Mouse (Mus musculus) spleen, postnatal 10 days (tissue): Measurements from ENCODE around the gene Prcc.
A peak's percentile ranks its signal among the peaks of the same experiment; 100 is the strongest.
"Not testable (repeated sequence)": the region's sequence is repeated elsewhere in the genome, so short reads cannot be mapped to it uniquely, and the experiment has no call there.

Experiments
- DNase-seq, 2 experiments: peaks; one replicate each; pipeline ENCODE4 v3.0.0; 2021 to 2022; ENCODE audit warnings: low spot score in 2 of 2

Prcc gene

DNA sequence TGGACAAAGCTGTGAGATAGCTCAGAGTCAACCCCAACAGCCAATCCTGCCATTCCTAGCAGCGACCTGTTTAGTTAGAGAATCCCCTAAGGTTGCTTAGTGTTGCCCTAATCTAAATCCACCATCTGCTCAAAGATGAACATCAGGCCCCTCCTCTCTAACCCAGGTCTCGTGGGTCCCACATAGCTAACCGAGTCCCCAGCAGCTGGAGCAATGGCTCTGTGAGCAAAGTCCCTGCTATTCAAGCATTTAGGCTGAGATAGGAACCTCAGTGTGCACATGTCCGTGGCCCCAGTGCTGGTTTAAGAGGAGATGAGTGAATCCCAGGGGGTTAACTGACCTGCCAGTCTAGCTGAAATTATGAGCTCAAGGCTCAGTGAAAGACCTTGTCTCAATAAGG lies 39.2 kb downstream of the Prcc start:
- no peak for DNase-seq

GRCm38 (mm10) chr3:87844981-87845380 lies 40.4 kb downstream of the Prcc start:
- no peak for DNase-seq

GRCm38 (mm10) chr3:87840858-87841257 lies 44.5 kb downstream of the Prcc start:
- no peak for DNase-seq

GRCm38 (mm10) chr3:87838622-87839021 lies 46.8 kb downstream of the Prcc start:
- DNase-seq = peak; percentile 73 to 85

DNA sequence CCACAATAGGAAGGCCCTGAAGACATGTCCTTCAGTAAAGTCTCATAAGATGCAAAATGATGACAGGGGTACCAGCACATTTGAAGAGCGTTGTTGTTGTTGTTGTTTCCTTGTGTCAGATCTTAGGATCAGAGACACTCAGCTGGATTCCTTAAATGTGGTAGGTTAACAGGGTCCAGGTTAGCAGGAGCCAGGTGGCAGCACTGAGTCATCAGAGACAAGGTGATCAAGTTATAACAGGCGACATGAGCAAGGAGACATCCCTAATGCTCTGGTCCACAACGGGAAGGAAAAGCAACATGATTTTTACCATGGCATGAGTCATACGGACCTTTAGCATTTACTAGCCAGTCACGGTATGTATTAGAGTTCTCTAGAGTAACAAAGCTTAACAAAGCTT lies 51.9 kb downstream of the Prcc start:
- peak in 1 of 2 experiments; percentile 43 for DNase-seq

- DNase-seq = no peak
Measured at GRCm38 (mm10) chr3:87832109-87832859, 53.1 kb downstream of the Prcc start.

DNA sequence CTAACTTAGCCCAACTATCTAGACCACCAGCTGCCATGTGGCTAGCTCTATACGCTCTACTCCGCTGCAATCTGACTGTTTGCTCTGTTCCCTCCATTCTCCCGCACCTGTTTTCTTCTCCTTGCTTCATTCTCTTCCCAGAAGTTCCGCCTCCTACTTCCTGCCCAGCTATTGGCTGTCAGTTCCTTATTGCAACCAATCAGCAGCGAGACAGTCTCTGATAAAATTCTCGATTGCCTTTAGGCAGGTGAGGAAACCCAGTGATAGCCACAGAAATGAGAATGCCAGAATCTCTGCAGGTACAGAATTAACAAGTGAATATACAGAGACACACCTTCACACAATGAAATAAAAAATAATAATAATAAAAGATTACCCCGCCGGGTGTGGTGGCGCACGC lies 56.4 kb downstream of the Prcc start:
- DNase-seq = no peak

- no peak for DNase-seq
Measured at GRCm38 (mm10) chr3:87828435-87828834, 57.0 kb downstream of the Prcc start.

DNA sequence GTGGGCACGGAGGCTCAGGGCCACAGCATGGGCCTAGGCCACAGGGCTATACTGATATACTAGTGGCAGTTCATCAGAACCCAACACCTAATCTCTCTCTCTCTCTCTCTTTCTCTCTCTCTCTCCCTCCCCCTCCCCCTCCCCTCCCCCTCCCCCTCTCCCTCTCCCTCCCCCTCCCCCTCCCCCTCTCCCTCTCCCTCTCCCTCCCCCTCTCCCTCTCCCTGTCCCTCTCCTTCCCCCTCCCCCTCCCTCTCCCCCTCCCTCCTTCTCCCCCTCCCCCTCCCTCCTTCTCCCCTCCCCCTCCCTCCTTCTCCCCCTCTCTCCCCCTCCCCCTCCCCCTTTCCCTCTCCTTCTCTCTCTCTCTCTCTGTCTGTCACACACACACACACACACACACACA lies 61.2 kb downstream of the Prcc start, which contains the start of gene Pear1:
Gene Pear1 (minus strand): TSS at position 101 of the 400 bp plus-strand sequence.
- DNase-seq = not testable (repeated sequence)

GRCm38 (mm10) chr3:87818226-87818625 lies 67.2 kb downstream of the Prcc start:
- no peak for DNase-seq

GRCm38 (mm10) chr3:87816646-87817093 lies 68.7 kb downstream of the Prcc start:
- DNase-seq = peak; percentile 46 to 77

- no peak for DNase-seq
Measured at GRCm38 (mm10) chr3:87816166-87816565, 69.2 kb downstream of the Prcc start.

DNA sequence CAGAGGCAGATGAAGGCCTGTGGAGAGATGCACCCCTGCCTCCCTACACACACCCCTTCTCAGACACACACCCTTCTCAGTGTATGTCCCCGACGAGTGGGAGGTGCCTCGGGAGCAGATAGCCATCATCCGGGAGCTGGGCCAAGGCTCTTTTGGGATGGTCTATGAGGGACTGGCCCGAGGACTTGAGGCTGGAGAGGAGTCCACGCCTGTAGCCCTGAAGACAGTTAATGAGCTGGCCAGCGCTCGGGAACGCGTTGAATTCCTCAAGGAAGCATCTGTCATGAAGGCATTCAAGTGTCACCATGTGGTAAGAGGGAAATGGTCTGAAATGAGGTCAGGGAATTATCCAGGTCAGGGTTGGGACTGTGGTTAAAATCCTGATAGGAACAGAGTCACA lies 72.5 kb downstream of the Prcc start:
- DNase-seq = no peak

DNA sequence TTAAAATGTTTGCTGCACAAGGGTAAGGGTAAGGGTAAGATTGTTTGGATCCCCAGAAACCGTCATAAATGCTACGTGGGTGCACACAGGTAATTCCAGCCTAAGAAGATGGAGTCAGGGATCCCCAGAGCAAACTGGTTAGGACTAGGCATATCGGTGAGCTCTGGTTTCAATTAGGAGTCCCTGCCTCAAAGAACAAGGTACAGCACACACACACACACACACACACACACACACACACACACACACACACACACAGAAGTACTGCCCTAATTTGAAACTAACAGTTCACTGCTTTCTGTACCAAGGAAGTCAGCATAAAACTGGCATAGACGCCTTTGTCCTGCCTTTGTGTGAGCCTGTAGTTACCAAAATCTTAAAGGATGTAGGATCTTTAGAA lies 73.0 kb downstream of the Prcc start:
- DNase-seq = no peak

DNA sequence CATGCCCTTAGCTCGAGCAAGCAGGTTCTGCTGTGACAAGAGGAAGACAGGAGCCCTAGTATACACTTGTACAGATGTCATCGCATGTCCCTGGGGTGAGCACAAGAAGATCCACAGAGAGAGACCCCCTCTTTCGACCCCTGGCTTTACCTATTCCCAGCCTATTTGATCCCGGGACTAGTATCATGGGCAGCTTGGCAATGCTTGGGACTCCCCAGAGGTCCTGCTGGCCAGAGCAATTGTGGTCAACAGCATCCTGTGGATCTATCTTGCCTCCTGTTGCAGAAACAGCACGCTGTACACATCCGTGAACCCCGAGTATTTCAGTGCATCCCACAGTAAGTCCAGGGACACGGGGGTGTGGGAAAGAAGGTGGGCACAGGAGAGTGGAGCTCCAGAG lies 74.1 kb downstream of the Prcc start:
- no peak for DNase-seq

GRCm38 (mm10) chr3:87809322-87809962 lies 76.0 kb downstream of the Prcc start:
- DNase-seq = no peak
